Mouse (Mus musculus): ENCODE results near the gene Mt3.
"Not testable (repeated sequence)": the region's sequence is repeated elsewhere in the genome, so short reads cannot be mapped to it uniquely, and the experiment has no call there.

The Mt3 gene

GRCm38 (mm10) chr8:94153451-94153850 is 1.0 kb downstream of the Mt3 start:
- in situ Hi-C loops (cut with MboI), result no loop called here

- in situ Hi-C loops (cut with MboI), result no loop called here
Observed at GRCm38 (mm10) chr8:94154537-94154936, 2.1 kb downstream of the Mt3 start.

DNA sequence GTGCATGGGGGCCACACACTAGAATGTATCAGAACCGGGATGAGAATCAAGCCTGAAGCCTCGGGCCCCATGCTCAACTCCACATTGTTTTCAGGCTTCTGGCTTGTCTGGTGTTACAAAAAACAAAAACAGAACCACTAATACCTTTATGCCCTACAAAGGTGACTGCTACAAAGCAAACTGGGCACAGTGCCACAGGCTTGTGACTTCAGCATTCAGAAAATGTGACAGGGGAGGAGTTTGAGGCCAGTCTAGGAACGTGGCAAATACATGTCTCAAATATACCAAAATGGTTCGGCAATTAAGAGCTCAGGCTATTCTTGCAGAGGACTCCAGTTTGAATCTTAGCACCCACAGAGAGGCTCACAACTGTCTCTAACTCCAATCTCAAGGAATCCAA is 3.7 kb downstream of the Mt3 start:
- in situ Hi-C loops (cut with MboI), result no loop called here

- in situ Hi-C loops (cut with MboI), result not testable (repeated sequence)
Observed at GRCm38 (mm10) chr8:94165772-94166171, 13.4 kb downstream of the Mt3 start.

DNA sequence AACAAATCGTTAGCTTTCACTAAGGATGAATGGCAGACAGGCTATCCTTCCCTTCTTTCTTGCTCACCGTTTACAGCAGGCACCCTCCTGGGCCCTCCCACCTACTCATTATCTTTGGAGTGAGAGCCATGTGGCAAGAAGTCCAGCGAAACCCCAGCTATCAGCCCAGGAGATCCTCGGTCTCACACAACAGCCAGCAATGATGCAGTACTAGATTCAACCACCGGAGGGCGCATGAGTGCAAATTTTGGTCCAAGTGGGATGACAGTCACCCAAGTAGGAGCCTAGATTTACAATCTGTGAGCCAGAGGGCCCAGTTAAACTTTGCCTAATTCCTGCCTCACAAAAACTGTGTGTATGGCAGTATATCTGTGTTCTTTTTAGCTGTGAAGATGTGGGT is 14.8 kb downstream of the Mt3 start:
- in situ Hi-C loops (cut with MboI), result no loop called here

DNA sequence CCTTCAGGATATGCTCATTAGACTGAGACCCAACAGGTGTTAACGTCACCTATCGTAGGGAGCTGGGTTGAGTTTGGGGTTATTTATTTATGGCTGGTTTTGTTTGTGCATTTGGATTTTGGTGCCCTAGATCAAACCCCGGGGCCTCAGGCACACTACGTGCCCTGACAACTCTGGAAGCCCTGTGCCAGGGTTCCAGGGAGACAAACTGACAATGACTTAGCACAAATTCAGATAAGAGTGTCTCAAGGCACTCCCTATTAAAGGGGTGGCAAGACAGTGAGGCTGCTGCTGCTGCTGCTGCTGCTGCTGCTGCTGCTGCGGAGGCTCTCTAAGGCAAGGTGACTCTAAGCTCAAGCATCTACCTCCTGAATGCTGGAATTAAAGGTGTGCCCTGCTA is 17.1 kb downstream of the Mt3 start:
- in situ Hi-C loops (cut with MboI), result no loop called here

- in situ Hi-C loops (cut with MboI), result no loop called here
Observed at GRCm38 (mm10) chr8:94171321-94171755, 18.9 kb downstream of the Mt3 start.

DNA sequence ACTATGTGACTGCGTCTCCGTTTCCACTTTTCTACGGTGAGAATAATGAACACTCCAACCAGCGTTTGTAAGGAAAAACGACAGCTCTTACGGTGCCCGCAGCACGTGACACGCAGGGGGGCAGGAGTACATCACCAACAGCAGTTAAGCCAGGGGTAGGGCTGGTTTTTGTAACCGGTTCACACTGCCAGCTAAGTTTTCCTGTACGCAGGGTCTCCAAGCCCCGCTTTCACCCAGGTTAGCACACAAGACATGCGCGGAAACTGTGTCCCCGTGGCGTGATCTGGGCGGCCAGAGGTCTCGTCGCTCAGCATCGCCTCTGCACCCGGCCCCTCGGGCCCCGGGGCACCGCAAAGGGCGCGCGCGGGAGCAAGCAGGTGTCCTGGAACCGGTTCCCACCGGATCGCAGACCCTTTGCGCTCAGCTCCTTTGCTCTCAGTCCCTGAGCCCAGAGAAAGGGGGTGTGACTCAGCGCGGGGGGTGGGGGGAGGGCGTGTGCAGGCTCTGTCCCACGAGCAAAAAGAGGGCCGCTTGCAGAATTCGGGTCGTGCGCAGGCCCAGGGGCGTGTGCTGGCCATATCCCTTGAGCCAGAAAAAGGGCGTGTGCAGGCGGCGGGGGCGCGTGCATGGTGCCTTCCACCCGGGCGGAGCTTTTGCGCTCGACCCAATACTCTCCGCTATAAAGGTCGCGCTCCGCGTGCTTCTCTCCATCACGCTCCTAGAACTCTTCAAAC is 19.8 kb downstream of the Mt3 start, which contains the start of gene Mt2:
Mt2 (plus strand) TSS at position 590 of the 734 bp plus-strand sequence.
- in situ Hi-C loops (cut with MboI), result no loop called here

DNA sequence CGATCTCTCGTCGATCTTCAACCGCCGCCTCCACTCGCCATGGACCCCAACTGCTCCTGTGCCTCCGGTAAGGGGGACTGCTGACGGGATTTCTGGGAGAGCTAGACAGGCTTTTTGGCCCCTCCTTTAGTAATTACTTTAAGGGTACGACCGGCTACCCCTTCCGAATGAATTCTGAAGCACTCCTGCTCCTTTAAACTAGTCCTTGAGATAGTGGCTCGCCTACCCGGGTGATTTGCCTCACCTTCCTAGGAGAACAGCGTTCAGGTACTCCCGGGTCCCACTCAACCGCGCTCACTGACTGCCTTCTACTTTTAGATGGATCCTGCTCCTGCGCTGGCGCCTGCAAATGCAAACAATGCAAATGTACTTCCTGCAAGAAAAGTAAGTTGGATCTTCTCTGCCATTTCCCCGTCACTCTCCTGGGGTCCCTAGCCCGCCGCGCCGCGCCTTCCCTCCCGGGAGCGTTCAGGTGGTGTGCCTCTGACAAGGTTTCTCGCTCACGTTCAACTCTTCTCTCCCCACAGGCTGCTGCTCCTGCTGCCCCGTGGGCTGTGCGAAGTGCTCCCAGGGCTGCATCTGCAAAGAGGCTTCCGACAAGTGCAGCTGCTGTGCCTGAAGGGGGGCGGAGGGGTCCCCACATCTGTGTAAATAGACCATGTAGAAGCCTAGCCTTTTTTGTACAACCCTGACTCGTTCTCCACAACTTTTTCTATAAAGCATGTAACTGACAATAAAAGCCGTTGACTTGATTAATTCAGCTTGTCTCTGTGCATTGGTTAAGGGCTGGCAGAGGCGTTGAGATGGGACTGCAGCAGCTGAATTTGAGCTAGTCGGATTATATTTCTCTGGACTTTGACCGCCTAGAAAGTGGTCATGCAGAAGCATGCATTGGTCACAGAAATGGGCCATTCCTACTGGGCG is 20.7 kb downstream of the Mt3 start:
- in situ Hi-C loops (cut with MboI), result no loop called here

DNA sequence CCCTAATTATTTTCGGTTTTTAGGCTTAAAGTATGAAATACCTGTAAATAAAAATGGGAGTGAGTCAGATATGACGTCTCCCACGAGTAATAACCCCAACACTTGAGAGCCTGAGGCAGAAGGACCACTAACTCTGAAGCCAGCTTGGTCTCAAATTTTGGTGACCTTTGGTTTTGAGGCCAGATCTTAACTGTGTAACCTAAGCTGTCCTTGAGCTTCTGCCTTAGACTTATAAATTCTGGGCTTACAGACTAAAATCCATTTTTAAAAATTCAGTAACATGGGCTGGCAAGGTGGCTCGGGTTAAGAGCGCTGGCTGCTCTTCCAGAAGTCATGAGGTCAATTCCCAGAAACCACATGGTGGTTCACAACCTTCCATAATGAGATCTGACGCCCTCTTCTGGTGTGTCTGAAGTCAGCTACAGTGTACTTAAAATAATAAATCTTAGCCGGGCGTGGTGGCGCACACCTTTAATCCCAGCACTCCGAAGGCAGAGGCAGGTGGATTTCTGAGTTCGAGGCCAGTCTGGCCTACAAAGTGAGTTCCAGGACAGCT is 21.5 kb downstream of the Mt3 start:
- in situ Hi-C loops (cut with MboI), result no loop called here

DNA sequence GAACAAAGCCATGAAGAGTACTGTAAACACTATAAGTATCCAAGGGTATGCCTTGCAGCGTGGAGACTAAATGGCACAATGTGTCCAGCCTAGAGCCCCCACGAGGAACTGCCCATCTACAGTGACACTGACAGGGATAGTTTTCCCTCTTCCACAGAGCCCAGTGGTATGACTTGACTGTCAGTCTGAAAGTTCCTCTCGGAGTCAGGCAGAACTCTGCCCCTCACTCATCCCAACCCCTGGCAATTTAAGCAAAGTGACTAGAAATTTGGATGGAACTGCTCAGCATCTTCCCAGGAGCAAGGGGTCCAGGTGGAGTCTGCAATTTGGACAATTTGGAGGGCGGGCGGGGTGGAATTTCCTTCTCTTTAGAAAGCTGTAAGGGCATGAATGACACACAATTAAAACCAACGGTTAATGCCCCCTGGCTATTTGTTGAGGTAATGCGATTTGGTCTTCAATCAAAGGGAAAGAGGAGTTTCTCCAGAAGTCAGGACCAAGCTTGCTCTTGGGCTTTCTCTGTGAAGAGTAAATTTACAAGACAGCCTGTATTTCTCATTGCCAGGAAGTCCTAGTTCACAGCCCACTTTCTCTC is 22.3 kb downstream of the Mt3 start:
- in situ Hi-C loops (cut with MboI), result no loop called here

- in situ Hi-C loops (cut with MboI), result no loop called here
Observed at GRCm38 (mm10) chr8:94177716-94178390, 25.4 kb downstream of the Mt3 start.

GRCm38 (mm10) chr8:94178857-94179712 is 26.7 kb downstream of the Mt3 start, which contains the start of gene Mt1:
Gene Mt1 (plus strand): TSS chr8:94179082.
- in situ Hi-C loops (cut with MboI), result no loop called here

DNA sequence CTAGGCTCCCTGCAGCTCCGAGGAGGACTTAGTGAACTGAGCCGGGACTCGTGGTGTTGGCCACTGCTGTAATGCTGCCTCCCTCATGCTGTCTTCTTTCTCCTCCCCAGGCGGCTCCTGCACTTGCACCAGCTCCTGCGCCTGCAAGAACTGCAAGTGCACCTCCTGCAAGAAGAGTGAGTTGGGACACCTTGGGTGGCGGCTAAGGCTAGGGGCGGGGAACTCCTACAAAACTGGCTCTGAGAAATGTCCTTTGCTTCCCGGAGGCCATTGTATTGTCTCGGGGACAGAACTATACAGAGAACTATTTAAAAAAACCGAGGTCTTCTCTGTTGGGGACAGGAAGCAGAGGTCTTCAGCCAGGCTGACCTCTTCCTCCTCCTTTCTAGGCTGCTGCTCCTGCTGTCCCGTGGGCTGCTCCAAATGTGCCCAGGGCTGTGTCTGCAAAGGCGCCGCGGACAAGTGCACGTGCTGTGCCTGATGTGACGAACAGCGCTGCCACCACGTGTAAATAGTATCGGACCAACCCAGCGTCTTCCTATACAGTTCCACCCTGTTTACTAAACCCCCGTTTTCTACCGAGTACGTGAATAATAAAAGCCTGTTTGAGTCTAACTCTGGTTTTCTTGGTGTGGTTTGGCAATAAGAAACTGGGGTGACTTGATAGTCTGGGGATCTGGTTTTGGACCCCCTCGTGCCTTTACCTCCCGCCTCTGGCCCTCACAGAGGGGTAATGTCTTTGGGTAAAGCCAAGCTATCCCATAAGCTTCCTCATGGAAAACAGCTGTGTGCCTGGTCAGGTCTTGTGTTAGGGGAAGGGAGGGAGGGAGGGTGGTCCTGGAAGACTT is 27.5 kb downstream of the Mt3 start:
- in situ Hi-C loops (cut with MboI), result no loop called here

GRCm38 (mm10) chr8:94180561-94180908 is 28.1 kb downstream of the Mt3 start:
- in situ Hi-C loops (cut with MboI), result no loop called here

GRCm38 (mm10) chr8:94182055-94182929 is 29.9 kb downstream of the Mt3 start:
- in situ Hi-C loops (cut with MboI), result no loop called here

- in situ Hi-C loops (cut with MboI), result no loop called here
Observed at GRCm38 (mm10) chr8:94183117-94183516, 30.7 kb downstream of the Mt3 start.

GRCm38 (mm10) chr8:94184357-94184843 is 32.0 kb downstream of the Mt3 start:
- in situ Hi-C loops (cut with MboI), result no loop called here

- in situ Hi-C loops (cut with MboI), result no loop called here
Observed at GRCm38 (mm10) chr8:94185791-94186190, 33.4 kb downstream of the Mt3 start.
